Mouse (Mus musculus): ENCODE results near the gene Mxra7.
"Not testable (repeated sequence)": the region's sequence is repeated elsewhere in the genome, so short reads cannot be mapped to it uniquely, and the experiment has no call there.

Mxra7 gene

DNA sequence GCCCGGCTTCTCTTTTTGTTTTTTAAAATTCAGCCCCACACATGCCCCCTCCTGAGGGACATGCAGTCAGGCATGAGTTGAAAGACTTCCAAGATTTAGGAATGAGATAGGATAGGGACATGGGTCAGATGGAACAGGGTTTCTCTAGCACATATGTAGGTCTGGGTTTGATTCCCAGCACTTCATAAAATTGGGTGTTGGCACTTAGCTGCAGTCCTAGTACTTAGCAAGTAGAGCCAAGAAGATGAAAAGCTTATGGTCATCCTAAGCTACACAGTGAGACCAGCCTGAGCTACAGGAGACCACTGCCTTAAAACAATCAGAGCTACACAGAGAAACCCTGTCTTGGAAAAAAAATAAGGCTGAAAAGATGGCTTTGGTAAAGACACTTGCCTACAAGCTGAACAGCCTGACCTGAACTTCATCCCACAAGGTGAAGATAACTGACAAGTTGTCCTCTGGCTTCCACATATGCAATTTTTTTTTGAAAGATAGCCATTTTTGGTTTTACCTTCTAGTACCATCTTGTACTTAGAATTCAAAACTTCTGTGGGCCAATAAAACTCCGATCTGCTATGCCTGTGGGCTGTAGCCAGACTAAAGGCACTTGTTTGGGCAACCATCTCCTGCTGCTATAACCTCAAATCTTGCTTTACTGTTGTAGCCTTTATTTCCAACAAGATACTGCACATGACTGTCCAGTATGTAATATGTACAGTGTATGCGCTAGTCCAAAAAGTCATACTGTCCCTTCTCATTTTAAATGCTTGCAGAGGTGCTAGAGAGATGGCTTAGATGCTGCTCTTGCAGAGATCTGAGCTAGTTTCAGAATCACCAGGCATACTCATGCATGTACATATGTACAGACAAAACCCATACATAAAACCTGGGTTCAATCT, 19.6 kb upstream of the Mxra7 start:
- DNase-seq (ENCODE audit: low read depth): no peak

DNA sequence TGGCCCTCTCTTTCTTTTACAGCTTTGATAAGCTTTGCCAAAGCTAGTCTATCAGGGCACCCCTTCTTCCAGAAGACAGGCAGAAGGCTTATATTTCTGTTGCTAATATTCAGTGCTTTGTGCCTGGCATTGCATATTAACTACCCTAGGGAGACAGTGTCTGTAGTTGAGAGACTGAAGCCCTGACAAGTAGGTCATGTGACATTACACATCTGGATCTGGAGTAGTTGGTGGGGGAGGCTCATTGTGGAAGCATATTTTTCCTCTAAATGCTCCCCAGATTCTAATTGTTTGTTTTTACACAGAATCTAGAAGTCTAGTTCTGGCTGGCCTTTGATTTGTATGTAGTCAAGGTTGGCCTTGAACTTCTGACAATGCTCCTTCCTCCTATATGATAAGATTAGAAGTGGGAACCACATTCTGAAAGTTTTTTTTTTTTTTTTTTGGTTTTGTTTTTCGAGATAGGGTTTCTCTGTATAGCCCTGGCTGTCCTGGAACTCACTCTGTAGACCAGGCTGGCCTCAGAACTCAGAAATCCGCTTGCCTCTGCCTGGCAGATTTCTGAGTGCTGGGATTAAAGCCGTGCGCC, 18.8 kb upstream of the Mxra7 start:
- DNase-seq (ENCODE audit: low read depth): no peak

DNA sequence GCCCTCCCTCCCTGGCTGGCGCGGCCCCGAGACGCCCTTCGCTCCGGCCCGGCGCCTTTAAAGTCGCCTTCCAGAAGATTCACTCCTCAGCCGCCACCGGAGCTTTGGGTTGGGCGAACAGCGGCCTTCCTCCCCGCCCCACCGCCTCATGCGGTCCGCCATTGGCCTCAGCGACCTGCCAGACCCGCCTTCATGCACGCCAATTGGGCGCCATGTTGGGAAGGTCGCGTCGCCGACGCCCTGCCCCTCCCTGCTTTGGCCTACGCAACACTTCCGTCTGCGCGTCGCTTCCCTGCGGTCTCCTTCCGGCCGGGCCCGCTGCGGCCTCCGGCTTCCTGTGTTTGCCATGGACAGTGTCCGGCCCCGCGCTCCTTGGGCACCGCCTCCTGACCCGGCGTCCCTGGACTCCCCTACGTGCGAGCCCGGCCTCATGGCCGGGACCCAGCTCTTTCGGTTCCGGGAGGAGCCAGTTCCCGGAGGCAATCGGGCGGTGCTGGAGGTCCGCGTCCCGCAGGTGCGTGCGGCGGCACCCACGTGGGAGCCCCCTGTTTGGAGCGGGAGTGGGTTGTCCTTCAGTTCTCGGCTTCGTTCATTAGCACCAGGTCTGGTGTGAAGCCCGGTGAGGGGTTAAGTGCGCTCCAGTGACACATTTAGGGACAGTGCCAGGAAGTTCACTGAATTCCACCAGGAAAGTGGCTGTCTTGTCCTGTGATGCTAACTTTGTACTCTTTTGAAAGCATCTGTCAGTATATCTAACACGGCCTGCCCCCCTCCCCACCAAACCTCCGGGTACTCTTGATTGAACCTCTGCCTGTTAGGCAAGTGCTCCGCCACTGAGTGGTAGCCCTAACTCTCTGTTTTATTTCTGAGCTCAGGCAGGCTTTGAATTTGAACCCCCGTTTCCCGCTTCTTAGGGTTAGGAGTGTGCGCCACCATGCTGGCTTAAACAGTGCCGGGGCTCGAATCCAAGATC, 15.7 kb upstream of the Mxra7 start, which contains the start of the genes Mettl23 and Jmjd6:
Mettl23 (plus strand) TSS at position 18 of the 973 bp plus-strand sequence.
Jmjd6 (minus strand) TSS at position 189 of the 973 bp plus-strand sequence.
- DNase-seq (ENCODE audit: low read depth): peak; percentile 96

DNA sequence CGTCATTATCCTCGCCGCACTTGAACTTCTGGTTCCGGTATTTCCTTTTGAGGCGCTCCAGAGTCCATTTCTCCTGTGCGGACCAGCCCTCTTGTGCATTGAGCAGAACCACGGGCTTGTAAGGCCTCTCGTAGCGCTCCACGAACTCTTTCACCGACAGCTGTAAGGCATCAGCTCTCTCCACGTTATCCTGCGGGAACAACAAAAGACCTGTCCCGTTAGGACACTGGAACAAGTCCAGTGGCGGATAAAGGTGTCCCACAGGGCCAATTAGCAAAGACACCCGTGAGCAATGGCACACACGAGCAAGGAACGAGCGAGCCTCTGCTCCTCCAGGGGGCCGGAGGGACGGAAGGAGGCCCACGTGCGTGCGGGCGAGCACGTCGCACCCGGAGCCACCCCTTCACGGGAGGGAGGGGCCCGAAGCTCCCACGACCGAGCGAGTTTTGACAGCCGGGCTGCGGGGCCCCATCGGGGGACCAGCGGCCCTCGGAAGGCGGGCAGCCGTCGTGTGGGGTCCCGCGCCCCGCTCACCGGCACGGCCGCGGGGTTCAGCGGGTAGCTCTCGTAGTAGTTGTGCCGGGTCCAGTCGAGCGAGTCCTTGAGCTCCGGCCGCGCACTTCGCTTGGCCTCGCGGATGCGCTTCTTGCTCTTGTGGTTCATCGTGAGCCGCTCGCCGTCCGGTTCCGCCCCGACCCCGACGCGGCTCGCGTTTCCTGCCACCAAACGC, 14.8 kb upstream of the Mxra7 start:
- peak; percentile 79 for DNase-seq (ENCODE audit: low read depth)

DNA sequence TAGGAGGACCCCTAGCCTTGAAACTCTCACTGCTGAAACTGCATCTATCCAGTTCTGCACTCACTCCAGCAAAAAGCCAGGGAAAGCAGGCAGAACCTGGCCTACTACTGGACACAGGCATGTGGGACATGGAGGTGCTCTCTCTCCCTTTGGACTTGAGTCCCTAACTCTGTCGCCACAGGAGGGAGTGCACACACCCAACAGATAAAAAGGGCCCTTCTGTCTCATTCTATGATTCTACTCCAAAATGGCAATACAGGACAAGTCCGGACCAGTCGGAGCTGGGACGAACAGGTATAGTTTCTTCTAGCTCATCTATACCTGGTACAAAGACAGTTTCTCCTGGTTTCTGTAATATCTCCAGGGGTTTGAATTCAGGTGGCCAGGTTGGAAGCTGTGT, 12.9 kb upstream of the Mxra7 start:
- DNase-seq (ENCODE audit: low read depth): no peak

DNA sequence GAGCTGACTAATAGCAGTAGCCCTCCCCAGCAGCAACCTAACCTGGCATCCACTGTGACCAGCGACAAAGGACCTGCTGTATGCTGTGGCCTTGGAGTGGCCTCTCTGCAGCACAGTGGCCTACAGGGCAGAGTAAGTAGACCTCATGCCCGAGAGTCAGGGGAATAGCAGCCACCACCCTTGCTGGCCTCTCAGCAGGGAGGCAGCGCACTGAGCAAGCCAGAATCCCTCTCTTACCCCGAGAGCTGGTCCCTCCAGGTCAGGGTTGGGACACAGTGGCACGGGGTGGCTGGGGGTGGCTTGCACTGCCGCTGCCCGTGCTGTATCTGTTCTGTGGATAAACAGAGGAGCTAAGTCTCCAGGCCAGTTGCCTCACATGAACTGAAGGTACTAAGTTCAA, 11.8 kb upstream of the Mxra7 start:
- no peak for DNase-seq (ENCODE audit: low read depth)

DNA sequence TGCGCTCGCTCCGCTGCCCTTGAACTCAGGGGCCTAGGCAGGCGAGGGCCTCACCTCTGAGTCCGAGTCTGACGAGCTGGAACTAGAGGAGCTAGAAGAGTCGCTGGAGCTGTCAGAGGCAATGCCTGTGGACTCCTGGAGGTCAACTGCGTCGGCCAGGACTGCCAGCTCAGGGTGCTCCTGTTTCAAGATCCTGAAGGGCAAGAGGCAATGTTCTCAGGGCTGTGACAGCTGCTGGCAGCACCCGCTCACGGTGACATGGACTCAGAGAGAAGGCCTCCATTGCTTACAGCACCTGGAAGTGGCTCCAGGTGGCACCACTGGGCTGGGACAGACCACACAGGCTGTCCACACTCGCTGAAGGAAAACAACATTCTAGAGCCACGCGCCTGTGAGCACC, 11.1 kb upstream of the Mxra7 start:
- no peak for DNase-seq (ENCODE audit: low read depth)

DNA sequence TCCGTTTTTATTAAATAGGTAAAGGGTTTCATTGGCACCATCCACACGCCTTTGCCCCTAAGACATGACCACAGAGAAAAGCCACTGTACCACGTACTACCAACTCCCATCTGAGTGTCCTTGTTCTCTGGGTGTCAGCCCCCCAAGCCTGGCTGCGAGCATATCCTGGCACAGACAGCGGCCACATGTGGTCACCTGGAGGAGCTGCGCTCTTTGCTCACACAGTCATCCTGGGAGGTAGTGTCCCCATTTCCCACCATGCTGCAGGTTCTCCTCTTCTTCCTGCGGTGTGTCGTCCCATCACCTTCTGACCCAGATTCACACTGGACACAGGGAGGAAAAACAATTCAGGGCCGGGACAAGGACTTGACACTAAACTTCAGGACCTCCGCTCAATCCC, 9.6 kb upstream of the Mxra7 start:
- no peak for DNase-seq (ENCODE audit: low read depth)

DNA sequence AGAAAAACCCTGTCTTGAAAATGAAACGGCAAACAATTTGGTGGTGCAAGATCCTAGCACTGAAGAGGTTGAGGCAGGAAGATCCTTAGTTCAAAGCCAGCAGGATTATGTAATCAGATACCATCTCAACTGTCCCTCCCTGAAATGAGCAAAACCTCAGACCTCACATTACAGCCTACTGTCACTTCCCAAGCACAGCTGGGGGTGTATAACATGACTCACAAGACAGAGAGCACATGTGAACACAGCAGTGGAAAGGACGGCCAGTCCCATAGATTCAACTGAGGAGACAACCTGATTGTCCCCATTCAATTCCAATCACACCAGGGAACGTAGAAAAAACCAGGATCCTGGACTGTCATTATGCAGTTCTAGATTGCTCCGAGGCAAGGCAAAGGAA, 8.4 kb upstream of the Mxra7 start:
- DNase-seq (ENCODE audit: low read depth): no peak

DNA sequence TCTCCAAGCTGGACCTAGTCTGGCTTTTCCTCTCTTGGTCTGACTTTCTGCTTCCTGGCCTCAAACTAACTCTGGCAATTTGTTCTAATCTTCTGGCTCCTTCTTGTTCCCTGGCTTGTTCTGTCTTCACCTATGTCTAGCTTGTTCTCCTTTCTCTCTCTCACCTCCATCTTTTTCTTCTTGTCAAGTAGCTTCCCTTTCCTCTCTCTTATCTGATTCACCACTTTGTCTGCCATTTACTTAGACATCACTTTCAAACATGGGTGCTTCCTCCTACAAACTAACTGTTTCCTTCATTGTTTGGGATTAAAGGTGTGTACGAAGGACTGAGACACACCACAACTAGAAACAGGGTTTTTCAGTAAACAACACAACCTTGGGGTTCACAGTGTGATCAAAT, 7.1 kb upstream of the Mxra7 start:
- no peak for DNase-seq (ENCODE audit: low read depth)

DNA sequence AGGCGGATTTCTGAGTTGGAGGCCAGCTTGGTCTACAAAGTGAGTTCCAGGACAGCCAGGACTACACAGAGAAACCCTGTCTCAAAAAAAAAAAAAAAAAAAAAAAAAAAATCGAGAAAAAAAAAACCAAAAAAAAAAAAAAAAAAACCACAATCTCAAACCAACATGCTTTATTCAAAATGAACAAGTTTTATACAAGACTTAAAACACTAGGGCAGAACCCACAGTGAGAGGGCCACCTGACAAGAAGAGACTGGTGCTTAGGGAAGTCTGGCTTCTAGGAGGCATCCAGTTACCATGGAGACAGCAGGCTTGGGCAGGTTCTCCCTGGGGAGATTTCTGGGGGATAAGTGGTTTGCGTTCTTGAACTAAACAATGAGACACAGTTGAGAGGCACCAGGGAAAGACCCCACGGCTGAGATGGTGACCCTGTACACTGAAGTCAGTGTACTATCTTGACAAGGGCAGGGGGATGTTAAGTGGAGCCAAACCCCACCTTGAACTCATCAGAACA, 4.4 kb upstream of the Mxra7 start:
- no peak for DNase-seq (ENCODE audit: low read depth)

DNA sequence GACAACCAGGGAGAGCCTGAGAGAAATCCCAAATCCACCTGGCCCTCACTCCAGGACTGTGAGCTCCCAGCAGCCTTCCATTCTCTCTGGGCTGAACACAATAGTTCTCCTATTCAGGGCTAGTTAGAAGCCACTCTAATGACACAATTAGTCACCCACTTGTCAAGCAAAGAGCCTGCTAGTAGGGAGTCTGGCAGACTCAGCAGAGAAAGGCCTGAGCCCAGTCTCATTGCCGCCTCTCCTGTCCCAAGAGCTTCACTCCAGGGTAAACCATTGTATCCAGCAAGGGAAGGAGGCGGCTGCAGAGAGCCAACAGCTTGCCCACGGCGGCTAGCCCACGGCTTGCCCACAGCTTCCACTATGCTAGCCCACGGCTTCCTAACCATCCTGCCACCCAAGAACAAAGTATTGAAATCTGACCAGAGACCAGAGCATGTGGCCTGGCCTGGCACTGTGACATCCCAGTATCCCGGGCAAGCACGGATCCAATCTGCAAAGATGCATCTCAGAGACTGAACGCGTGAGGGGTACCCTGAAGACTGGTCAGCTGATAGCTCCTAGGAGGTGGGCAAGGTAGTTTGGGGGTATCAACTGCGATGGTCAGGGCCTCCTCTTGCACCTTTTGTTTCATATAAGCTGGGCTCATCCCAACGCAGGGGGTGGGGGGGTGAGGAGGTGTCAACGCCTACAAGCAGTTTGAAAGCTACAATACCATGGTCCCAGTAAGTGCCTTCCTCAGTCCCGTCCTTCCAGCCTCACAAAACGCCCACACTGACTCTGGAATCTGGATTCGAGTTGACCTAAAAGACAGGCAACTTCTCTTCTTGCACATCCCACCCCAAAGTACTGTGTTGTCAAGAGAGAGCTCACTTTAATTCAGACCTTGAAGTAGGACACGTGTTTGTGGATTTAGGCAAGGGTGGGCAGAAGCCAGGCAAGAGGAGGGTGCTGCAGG, 1.0 kb downstream of the Mxra7 start:
- DNase-seq (ENCODE audit: low read depth): no peak

DNA sequence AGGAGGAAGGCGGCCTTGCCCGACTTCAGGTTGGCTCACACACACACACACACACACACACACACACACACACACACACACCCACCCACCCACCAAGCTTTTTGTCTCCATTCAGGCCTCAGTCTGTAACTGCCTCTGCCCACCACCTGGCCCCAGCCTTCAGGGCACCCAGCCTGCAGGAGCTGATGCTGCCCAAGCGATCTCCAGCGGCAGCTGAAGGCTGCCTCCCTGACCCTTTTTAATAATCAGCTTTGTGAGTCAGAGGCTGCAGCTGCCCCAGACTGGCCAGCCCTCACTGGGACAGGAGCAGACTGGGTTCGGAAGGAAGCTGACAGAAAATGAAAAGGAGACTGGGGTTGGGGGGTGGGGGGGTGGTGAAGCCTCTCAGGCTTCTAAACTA, 2.6 kb downstream of the Mxra7 start:
- no peak for DNase-seq (ENCODE audit: low read depth)

DNA sequence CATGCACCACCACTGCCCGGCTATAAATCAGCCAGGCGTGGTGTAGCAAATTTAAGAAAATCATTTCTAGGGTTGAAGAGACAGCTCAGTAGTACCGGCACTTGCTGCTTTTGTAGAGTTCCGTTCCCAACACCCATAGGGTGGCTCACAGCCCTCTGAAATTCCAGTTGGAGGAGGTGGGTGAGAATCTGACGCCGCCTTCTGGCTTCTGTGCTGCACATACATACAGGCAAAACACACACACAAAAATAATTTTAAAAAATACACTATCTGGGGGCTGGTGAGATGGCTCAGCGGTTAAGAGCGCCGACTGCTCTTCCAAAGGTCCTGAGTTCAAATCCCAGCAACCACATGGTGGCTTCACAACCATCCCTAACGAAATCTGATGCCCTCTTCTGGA, 4.0 kb downstream of the Mxra7 start:
- not testable (repeated sequence) for DNase-seq (ENCODE audit: low read depth)

DNA sequence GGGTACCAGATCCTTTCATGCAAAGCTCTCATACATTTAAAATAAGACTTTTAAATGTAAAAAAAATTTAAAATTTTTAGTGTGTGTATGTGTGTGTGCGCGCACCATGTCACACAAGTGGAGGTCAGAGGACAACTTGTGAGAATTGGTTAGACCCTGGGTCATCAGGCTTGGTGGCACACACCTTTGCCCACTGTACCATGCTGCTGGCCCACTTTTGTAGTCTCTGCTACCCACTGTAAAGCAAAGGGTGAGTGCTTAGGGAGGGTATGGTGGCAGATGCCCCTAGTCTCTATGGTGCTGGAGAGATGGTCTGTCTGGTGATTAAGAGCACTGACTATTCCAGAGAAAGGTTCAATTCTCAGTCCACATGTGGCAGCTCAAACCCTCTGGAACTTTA, 4.6 kb downstream of the Mxra7 start:
- DNase-seq (ENCODE audit: low read depth): no peak

DNA sequence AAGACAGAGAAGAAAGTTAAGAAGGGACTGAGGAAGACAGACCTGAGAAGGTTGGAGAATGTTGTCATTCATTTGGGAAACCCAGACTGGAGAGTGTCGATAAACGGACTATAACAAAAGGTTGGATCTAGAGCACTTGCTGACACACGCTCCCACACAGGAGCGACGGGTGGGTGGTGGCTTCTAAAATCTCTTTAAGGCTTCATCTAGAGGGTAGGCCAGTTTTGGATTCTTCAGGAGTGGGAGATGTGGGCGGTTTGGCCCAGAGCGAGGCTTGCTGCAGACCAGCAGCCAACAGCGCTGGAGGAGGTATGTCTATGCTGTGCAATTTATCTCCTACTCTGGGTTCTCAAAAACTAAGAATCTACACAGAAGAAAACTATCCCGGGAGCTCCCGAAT, 5.2 kb downstream of the Mxra7 start:
- no peak for DNase-seq (ENCODE audit: low read depth)

DNA sequence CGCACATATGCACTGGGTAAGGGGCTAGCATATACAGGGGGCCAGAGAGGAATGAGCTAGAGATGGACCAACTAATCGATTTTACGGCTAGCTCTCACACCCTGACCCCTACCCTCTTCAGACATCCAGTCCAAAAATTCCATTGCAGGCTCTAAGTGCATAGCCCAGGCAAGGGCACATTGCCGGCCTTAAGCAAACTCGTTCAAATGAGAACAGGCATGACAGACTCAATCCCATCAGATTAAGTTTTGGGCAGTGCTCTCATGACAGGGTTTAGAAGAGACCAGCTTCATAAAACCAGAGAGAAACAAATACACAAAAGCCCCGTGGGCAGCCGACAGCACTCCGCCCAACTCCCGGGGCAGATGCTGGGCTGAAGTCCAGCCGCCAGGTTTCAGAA, 5.6 kb downstream of the Mxra7 start:
- DNase-seq (ENCODE audit: low read depth): no peak

DNA sequence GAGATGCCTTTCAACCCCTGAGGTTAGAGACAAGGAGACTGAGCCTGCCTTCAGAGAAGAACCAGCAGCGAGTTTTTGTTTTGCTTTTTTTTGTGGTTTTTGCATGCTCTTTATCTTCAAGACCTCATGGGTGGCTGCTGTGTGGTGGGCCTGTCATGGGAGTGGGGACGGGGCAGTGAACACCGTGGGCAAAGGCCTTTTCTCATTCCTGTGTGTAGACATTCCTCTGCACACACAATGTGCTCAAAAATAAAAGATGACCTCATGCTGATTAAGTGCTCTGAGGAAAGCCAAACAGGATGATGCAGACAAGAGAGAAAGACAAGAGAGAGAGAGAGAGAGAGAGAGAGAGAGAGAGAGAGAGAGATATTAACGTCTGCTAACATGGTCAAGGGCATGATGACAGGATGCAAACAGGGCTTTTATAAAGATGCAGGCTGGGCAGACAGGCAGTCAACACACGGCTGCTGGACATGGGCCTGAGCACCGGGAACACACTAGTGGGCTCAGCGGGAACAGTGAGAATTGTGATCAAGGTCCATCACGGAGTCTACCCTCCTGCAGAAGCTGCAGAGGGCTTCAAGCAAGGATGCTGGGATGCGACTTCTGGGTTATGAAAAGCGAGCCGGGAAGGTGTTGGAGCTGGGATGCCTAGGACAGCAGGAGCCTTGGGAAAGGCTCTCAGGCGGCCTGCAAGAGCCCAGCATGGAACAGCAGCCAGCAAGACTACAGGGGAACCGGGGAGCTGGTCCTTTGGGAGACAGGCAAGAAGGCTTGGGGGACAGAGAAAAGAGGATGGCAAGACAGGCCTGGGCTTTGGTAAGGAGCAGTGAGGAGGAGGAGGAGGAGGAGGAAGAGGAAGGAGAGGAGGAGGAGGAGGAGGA, 6.5 kb downstream of the Mxra7 start:
- no peak for DNase-seq (ENCODE audit: low read depth)

DNA sequence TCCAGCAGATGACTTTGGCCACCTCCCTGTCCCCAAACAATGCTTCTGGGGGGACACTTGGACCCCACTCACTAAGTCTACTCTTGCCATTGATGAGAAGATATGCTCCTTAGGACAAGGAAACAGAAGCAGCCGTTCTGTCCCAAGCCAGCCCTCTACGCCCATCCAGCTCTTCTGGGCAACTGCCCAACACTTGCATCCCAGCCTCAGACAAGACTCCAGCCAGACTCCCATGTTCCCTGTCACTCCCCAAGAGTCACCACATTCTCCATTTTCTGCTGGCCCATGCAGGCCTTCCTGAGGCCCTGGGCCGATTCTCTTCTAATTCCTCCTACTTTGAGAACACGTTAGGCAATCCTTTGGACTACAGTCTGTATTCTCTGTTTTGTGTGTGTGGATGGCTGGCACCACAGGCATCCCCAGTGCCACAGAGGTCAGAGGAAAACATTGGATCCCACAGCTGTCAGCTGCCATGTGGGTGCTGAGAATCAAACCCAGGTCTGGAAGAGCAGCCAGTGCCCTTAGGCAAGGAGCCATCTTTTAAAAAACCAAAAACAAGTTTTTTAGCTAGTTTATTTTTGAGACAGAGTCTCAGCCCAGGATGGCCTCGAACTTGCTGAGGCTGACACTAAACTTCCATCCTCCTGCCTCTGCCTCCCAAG, 7.8 kb downstream of the Mxra7 start:
- DNase-seq (ENCODE audit: low read depth): no peak
